9 mouse cellular contexts compared by ENCODE assay signal in genomic region chr3:101163160-101163990, GRCm38 (mm10). TPM values are rescaled to one million over a fixed set of nuclear protein-coding genes. Genes with fewer than 3 reads are reported as not detected.
DNase-seq lines count a peak whose midpoint lies in the region; ATAC-seq and TF ChIP-seq lines count a peak whose summit lies in the region.
"Had no signal": no experiment of that assay in that cellular context is flagged by ENCODE, and none has a peak within 500 bp of the region (broad histone marks: within the 10 kb centered on the region; RNA-seq: fewer than 3 reads in every experiment).

No protein-coding gene starts in this region.

- no peaks in the 10 kb centered on the region for H3K27me3 ChIP-seq in heart, embryonic 13.5 days (replicated peaks)
- H3K27me3 ChIP-seq in heart, embryonic 11.5 days (ENCODE audit: control insufficient read depth, insufficient read depth, low read length) = no peaks in the 10 kb centered on the region

- TF ChIP-seq POLR2A in embryonic fibroblast, embryonic 13.5 days (IDR thresholded peaks at IDR 0.05; ENCODE audit: low read depth, low read length) = no peak

- no peak for TF ChIP-seq CTCF in embryonic fibroblast, embryonic 13.5 days (IDR thresholded peaks at IDR 0.05; ENCODE audit: borderline replicate concordance, insufficient read depth, low read length)

- DNase-seq in urinary bladder, adult 18-20 months (ENCODE audit: low spot score in 2 of 2) = peak; percentile 26 to 46
- no peak for DNase-seq in urinary bladder, postnatal 4 days (ENCODE audit: low spot score in 2 of 2)
- no peak for DNase-seq in gastrocnemius, postnatal 4 days (ENCODE audit: low spot score in 2 of 2)

- ATAC-seq in heart, embryonic 13.5 days (ENCODE audit: extremely low read depth, insufficient number of reproducible peaks, low FRiP score, low TSS enrichment) = no peak
- no peak for ATAC-seq in heart, embryonic 11.5 days (replicated peaks; ENCODE audit: insufficient number of reproducible peaks, low FRiP score, low TSS enrichment)
- no peak for ATAC-seq in megakaryocyte-erythroid progenitor cell, adult 5-6 weeks (replicated peaks; ENCODE audit: low FRiP score, low TSS enrichment, poor library complexity, severe bottlenecking)
- ATAC-seq in megakaryocyte, adult 5-6 weeks (ENCODE audit: poor library complexity, severe bottlenecking) = no peak

- peak overlapping the region; percentile 39 for H3K27ac ChIP-seq in heart, embryonic 13.5 days (replicated peaks)
- H3K27ac ChIP-seq in heart, embryonic 11.5 days (ENCODE audit: low read depth, low read length) = no peak overlapping the region
- H3K27ac ChIP-seq in embryonic fibroblast, embryonic 13.5 days (ENCODE audit: insufficient read depth, low read length) = 0 out of 2 replicates have a peak overlapping the region, but pooled peaks have one; percentile 43
- H3K27ac ChIP-seq: liver, embryonic 15.5 days had no signal

- peaks cover 51% of the 10 kb centered on the region for H3K4me1 ChIP-seq in heart, embryonic 13.5 days
- H3K4me1 ChIP-seq in heart, embryonic 11.5 days (ENCODE audit: control insufficient read depth, insufficient read depth, low read length) = peaks cover 40% of the 10 kb centered on the region
- peaks cover 20% of the 10 kb centered on the region for H3K4me1 ChIP-seq in embryonic fibroblast, embryonic 13.5 days (ENCODE audit: control insufficient read depth, insufficient read depth, low read length)
- H3K4me1 ChIP-seq: liver, embryonic 15.5 days had no signal

- no peak overlapping the region for H3K4me3 ChIP-seq in heart, embryonic 13.5 days
- no peak overlapping the region for H3K4me3 ChIP-seq in heart, embryonic 11.5 days (ENCODE audit: low read depth, low read length)
- no peak overlapping the region for H3K4me3 ChIP-seq in embryonic fibroblast, embryonic 13.5 days (ENCODE audit: insufficient read depth, low read length)
- H3K4me3 ChIP-seq: liver, embryonic 15.5 days had no signal

- H3K36me3 ChIP-seq in heart, embryonic 13.5 days = no peaks in the 10 kb centered on the region
- no peaks in the 10 kb centered on the region for H3K36me3 ChIP-seq in heart, embryonic 11.5 days (ENCODE audit: control insufficient read depth, insufficient read depth, low read length)
- H3K36me3 ChIP-seq: liver, embryonic 15.5 days had no signal

- H3K9me3 ChIP-seq in heart, embryonic 13.5 days = no peaks in the 10 kb centered on the region
- H3K9me3 ChIP-seq in heart, embryonic 11.5 days (replicated peaks; ENCODE audit: control insufficient read depth, low read length) = no peaks in the 10 kb centered on the region
- H3K9me3 ChIP-seq: liver, embryonic 15.5 days had no signal

- peak overlapping the region; percentile 37; the same call in 1 of the 2 replicates for H3K9ac ChIP-seq in heart, embryonic 13.5 days
- H3K9ac ChIP-seq in heart, embryonic 11.5 days (ENCODE audit: low read depth, low read length) = no peak overlapping the region
- H3K9ac ChIP-seq: liver, embryonic 15.5 days had no signal

- peak overlapping the region; percentile 42; the same call in 1 of the 2 replicates for H3K4me2 ChIP-seq in heart, embryonic 13.5 days
- H3K4me2 ChIP-seq in heart, embryonic 11.5 days = no peak overlapping the region
- H3K4me2 ChIP-seq: liver, embryonic 15.5 days had no signal

- 49% methylated on average over 16 of the region's 16 CpGs for WGBS in heart, embryonic 13.5 days
- 48% methylated on average over 16 of the region's 16 CpGs for WGBS in heart, embryonic 11.5 days (ENCODE audit: insufficient replicate concordance)

RNA-seq across cellular contexts. Expression of gene Ptgfrn, which starts 53.3 kb away (rescaled TPM):
- polyA plus RNA-seq in heart, embryonic 13.5 days (2015; fragmentation: Nextera tagmentation; extraction: Ambion mirVana) = 5.1 and 6.8 TPM in 2 replicates
- polyA plus RNA-seq in heart, embryonic 11.5 days (2014; fragmentation: Nextera tagmentation; extraction: Ambion mirVana) = 7.4 and 8.3 TPM in 2 replicates
- polyA plus RNA-seq in embryonic fibroblast, embryonic 13.5 days (2011; ENCODE audit: insufficient read length, low read depth, missing spikeins) = 63.0 and 70.5 TPM in 2 replicates
- total RNA-seq in megakaryocyte-erythroid progenitor cell, adult 5-6 weeks (2014; fragmentation: Nextera tagmentation) = not detected in 2 replicates
- not detected in 2 replicates for total RNA-seq in megakaryocyte-erythroid progenitor cell, adult 5-6 weeks (2017)
- 10 to 100 TPM; 87.5 to 90.5 TPM for total RNA-seq in gastrocnemius, postnatal 4 days (2021)
- total RNA-seq in megakaryocyte, adult 5-6 weeks (2015) = 1.0 and 1.2 TPM in 2 replicates
- 0.98 and 1.8 TPM in 2 replicates for total RNA-seq in megakaryocyte, adult 5-6 weeks (2017)

Comparison
In these comparisons a context has a peak if more than half of its experiments do, and no peak if none do; other contexts are left out.
1. DNase-seq: peak in urinary bladder, adult 18-20 months (2 of 2); none in urinary bladder, postnatal 4 days (0 of 2) and gastrocnemius, postnatal 4 days (0 of 2).
2. RNA of gene Ptgfrn, which starts 53.3 kb away (total RNA-seq): 87.5 to 90.5 TPM in gastrocnemius, postnatal 4 days; 0.98 to 1.8 TPM in megakaryocyte, adult 5-6 weeks and not detected in megakaryocyte-erythroid progenitor cell, adult 5-6 weeks; every median in the first group is over 10 times any median in the second.